ENCODE assay signal across 24 mouse cellular contexts in genomic region chr2:112220880-112221279, GRCm38 (mm10). TPM values are rescaled to one million over a fixed set of nuclear protein-coding genes. Genes with fewer than 3 reads are reported as not detected.
"Had no signal": no experiment of that assay in that cellular context is flagged by ENCODE, and none has a peak within 500 bp of the region (broad histone marks: within the 10 kb centered on the region; RNA-seq: fewer than 3 reads in every experiment).

No protein-coding gene starts in this region.

- H3K4me2 ChIP-seq: neural tube, embryonic 13.5 days; neural tube, embryonic 15.5 days; stomach, embryonic 15.5 days had no signal

- H3K4me1 ChIP-seq: neural tube, embryonic 13.5 days; neural tube, embryonic 15.5 days; stomach, embryonic 15.5 days had no signal

- DNase-seq: retina, postnatal 1 day; right cerebral cortex, adult 18-20 months; right cerebral cortex, postnatal 14 days; right cerebral cortex, postnatal 25 days; right cerebral cortex, postnatal 4 days; spleen, adult 18-20 months; thymus, adult 18-20 months; thymus, adult 2 months; thymus, postnatal 14 days; thymus, postnatal 25 days; thymus, postnatal 36 days; thymus, postnatal 4 days had no signal

- H3K4me3 ChIP-seq: neural tube, embryonic 13.5 days; neural tube, embryonic 15.5 days; stomach, embryonic 15.5 days had no signal

- H3K36me3 ChIP-seq: neural tube, embryonic 13.5 days; neural tube, embryonic 15.5 days; stomach, embryonic 15.5 days had no signal

- H3K9ac ChIP-seq: neural tube, embryonic 13.5 days; neural tube, embryonic 15.5 days; stomach, embryonic 15.5 days had no signal

- H3K9me3 ChIP-seq: neural tube, embryonic 13.5 days; neural tube, embryonic 15.5 days; stomach, embryonic 15.5 days had no signal

- H3K27ac ChIP-seq: neural tube, embryonic 13.5 days; neural tube, embryonic 15.5 days; stomach, embryonic 15.5 days had no signal

- H3K27me3 ChIP-seq: neural tube, embryonic 13.5 days; neural tube, embryonic 15.5 days; stomach, embryonic 15.5 days had no signal

RNA-seq across cellular contexts. Expression of gene Nutm1, which starts 38.2 kb away (rescaled TPM):
- total RNA-seq: neutrophil, adult 5-6 weeks had no signal
- polyA plus RNA-seq: neural tube, embryonic 14.5 days; neural tube, embryonic 15.5 days; small intestine, adult 2 months; spleen, adult 2 months; stomach, embryonic 14.5 days; urinary bladder, adult 2 months had no signal

RNA-seq across cellular contexts. Expression of gene Gm21985, which starts 45.2 kb away (rescaled TPM):
- total RNA-seq: neutrophil, adult 5-6 weeks had no signal
- polyA plus RNA-seq: neural tube, embryonic 13.5 days; neural tube, embryonic 14.5 days; neural tube, embryonic 15.5 days; small intestine, adult 2 months; spleen, adult 2 months; stomach, embryonic 14.5 days; stomach, embryonic 15.5 days; stomach, embryonic 16.5 days; testis, adult 2 months; thymus, adult 2 months; thymus, postnatal 0 days had no signal
